Mouse (Mus musculus) adrenal gland, adult 2 months (tissue): ENCODE data around the gene Btbd35f8. TPM values are rescaled to one million over a fixed set of nuclear protein-coding genes. Genes with fewer than 3 reads are reported as not detected.
"Not testable (repeated sequence)": the region's sequence is repeated elsewhere in the genome, so short reads cannot be mapped to it uniquely, and the experiment has no call there.

ENCODE experiments used
- DNase-seq: peaks from one replicate; pipeline ENCODE4 v3.0.0; 2021
- long read RNA-seq: library from polyadenylated mRNA; stranded (forward); transcript quantifications from one replicate; pipeline ENCODE4 v2.0.0, GENCODE M21; 2021
- polyA plus RNA-seq: library from polyadenylated mRNA; depleted of rRNA; stranded (reverse); fragments of >200 nt; gene quantifications from 2 replicates; pipeline ENCODE4 v1.2.3, GENCODE M21; 2012; rRNA removed
- total RNA-seq, 2 experiments: library from RNA; stranded (reverse); gene quantifications; 2 replicates each; pipeline ENCODE4 v1.2.3; 2021

Btbd35f8 gene
- not detected for total RNA-seq
- not detected in 2 replicates for polyA plus RNA-seq
- long read RNA-seq: 0 reads

GRCm38 (mm10) chrX:34450224-34450623 lies at the start of gene Btbd35f8:
TSS of gene Btbd35f8 (plus strand) at chrX:34450524.
- DNase-seq: not testable (repeated sequence)

Other genes with a start within 250 kb of the Btbd35f8 start
- not detected for gene Spin2g, start 211.8 kb upstream of the Btbd35f8 start, total RNA-seq
- gene Spin2g, start 211.8 kb upstream of the Btbd35f8 start, polyA plus RNA-seq: not detected in 2 replicates